8 mouse cellular contexts compared by ENCODE assay signal in genomic region chr5:144254811-144255631, GRCm38 (mm10). TPM values are rescaled to one million over a fixed set of nuclear protein-coding genes. Genes with fewer than 3 reads are reported as not detected.
DNase-seq lines count a peak whose midpoint lies in the region; ATAC-seq and TF ChIP-seq lines count a peak whose summit lies in the region.

No protein-coding gene starts in this region.

- peaks cover 84% of the 10 kb centered on the region for H3K79me2 ChIP-seq in macrophage (ENCODE audit: inconsistent target)

- peak overlapping the region; percentile 88 for H3K27ac ChIP-seq in hindbrain, embryonic 16.5 days (ENCODE audit: low read depth, low read length)
- H3K27ac ChIP-seq in left cerebral cortex, adult 2 months = peak overlapping the region; percentile 87
- H3K27ac ChIP-seq in macrophage = peak overlapping the region; percentile 99

- no peaks in the 10 kb centered on the region for H3K27me3 ChIP-seq in hindbrain, embryonic 16.5 days (replicated peaks; ENCODE audit: control insufficient read depth, insufficient read depth, low read length)

- peak; percentile 59 for ATAC-seq in activated CD4-positive, CD25-positive, alpha-beta regulatory T cell, adult 4 months
- peak; percentile 79 for ATAC-seq in hindbrain, embryonic 16.5 days

- no peak for TF ChIP-seq CTCF in left cerebral cortex, adult 2 months (IDR thresholded peaks at IDR 0.05)

- H3K4me1 ChIP-seq in hindbrain, embryonic 16.5 days (ENCODE audit: control insufficient read depth, insufficient read depth, low read depth, low read length) = peaks cover 40% of the 10 kb centered on the region

- intact Hi-C loops in left cerebral cortex, adult 2 months (cut with DNase I) = loop anchor here (5.0 kb wide), 1 partner anchor 33 kb away; the partner anchor contains the start of gene Tecpr1

- H3K4me2 ChIP-seq in hindbrain, embryonic 16.5 days (ENCODE audit: low read length) = peak overlapping the region; percentile 81

- H3K9me3 ChIP-seq in hindbrain, embryonic 16.5 days (ENCODE audit: control insufficient read depth, low read length) = no peaks in the 10 kb centered on the region

- peak overlapping the region; percentile 99 for H3K4me3 ChIP-seq in hindbrain, embryonic 16.5 days (ENCODE audit: low read length)
- H3K4me3 ChIP-seq in left cerebral cortex, adult 2 months = peak overlapping the region; percentile 64
- H3K4me3 ChIP-seq in macrophage (ENCODE audit: inconsistent target) = peak overlapping the region; percentile 62

- no peaks in the 10 kb centered on the region for H3K36me3 ChIP-seq in hindbrain, embryonic 16.5 days (ENCODE audit: control insufficient read depth, insufficient read depth, low read length)
- peaks cover 26% of the 10 kb centered on the region; the same call in 1 of the 2 replicates for H3K36me3 ChIP-seq in macrophage (ENCODE audit: inconsistent target)

- peak overlapping the region; percentile 97 for H3K9ac ChIP-seq in hindbrain, embryonic 16.5 days (ENCODE audit: low read depth, low read length)

- 2% methylated on average over 33 of the region's 84 CpGs for WGBS in hindbrain, embryonic 16.5 days
- WGBS in macrophage (ENCODE audit: missing documents) = under 1% methylated on average over 74 of the region's 84 CpGs

- peak; percentile 49 to 79 for DNase-seq in cerebellum, postnatal 4 days (ENCODE audit: low spot score in 2 of 2)
- DNase-seq in gastrocnemius, adult 18-20 months (ENCODE audit: low spot score) = peak; percentile 84
- DNase-seq in left cerebral cortex, adult 2 months (ENCODE audit: extremely low spot score in 1 of 2, low spot score in 2 of 2) = peak; percentile 82 to 85
- peak; percentile 84 for DNase-seq in retina, postnatal 7 days (ENCODE audit: low read depth, low spot score)
- peak; percentile 85 for DNase-seq in urinary bladder, postnatal 14 days (ENCODE audit: low spot score)

RNA-seq across cellular contexts. Expression of gene Bri3, which starts 10.8 kb away (rescaled TPM):
- polyA plus RNA-seq in activated CD4-positive, CD25-positive, alpha-beta regulatory T cell, adult 4 months (2017; shearing (Covaris generic)) = 1 to 10 TPM; 2.5 to 4.7 TPM
- 10 to 100 TPM; 39.4 to 45.3 TPM for total RNA-seq in gastrocnemius, adult 18-20 months (2021)
- 80.7 and 90.7 TPM in 2 replicates for polyA plus RNA-seq in hindbrain, embryonic 16.5 days (2015; fragmentation: Nextera tagmentation; extraction: Ambion mirVana)
- total RNA-seq in left cerebral cortex, adult 2 months (2021) = 10 to 100 TPM; 65.5 to 72.7 TPM
- total RNA-seq in macrophage (2018; cell fraction: chromatin; rRNA removed) = 100 to 1,000 TPM in 22 of 26 experiments, 10 to 100 TPM in 4; 58.8 to 230 (median 146) TPM
- 100 to 1,000 TPM; 542 to 899 (median 688) TPM for total RNA-seq in macrophage (2018; cell fraction: cytosol; rRNA removed)
- 100 to 1,000 TPM; 108 to 411 (median 269) TPM for total RNA-seq in macrophage (2018; cell fraction: nucleus; rRNA removed)
- 238 to 490 TPM (median 271 TPM) in 3 replicates for polyA plus RNA-seq in macrophage (2018)

RNA-seq across cellular contexts. Expression of gene Tecpr1, which starts 31.6 kb away (rescaled TPM):
- polyA plus RNA-seq in activated CD4-positive, CD25-positive, alpha-beta regulatory T cell, adult 4 months (2017; shearing (Covaris generic)) = 10 to 100 TPM; 68.3 to 97.8 TPM
- total RNA-seq in gastrocnemius, adult 18-20 months (2021) = 10 to 100 TPM; 14.1 to 16.0 TPM
- polyA plus RNA-seq in hindbrain, embryonic 16.5 days (2015; fragmentation: Nextera tagmentation; extraction: Ambion mirVana) = 41.8 and 45.8 TPM in 2 replicates
- total RNA-seq in left cerebral cortex, adult 2 months (2021) = 100 to 1,000 TPM in 1 of 2 experiments, 10 to 100 TPM in 1; 95.3 to 103 TPM
- total RNA-seq in macrophage (2018; cell fraction: chromatin; rRNA removed) = 1,000 to 10,000 TPM in 9 of 26 experiments, 100 to 1,000 TPM in 17; 169 to 1,925 (median 703) TPM
- total RNA-seq in macrophage (2018; cell fraction: cytosol; rRNA removed) = 100 to 1,000 TPM in 18 of 26 experiments, 10 to 100 TPM in 8; 66.8 to 322 (median 143) TPM
- 1,000 to 10,000 TPM in 5 of 26 experiments, 100 to 1,000 TPM in 21; 163 to 1,406 (median 471) TPM for total RNA-seq in macrophage (2018; cell fraction: nucleus; rRNA removed)
- polyA plus RNA-seq in macrophage (2018) = 61.4 to 244 TPM (median 121 TPM) in 3 replicates

Comparison
In these comparisons a context has a peak if more than half of its experiments do, and no peak if none do; other contexts are left out.
1. Peak in every context shown above with its lines: DNase-seq, ATAC-seq, H3K4me3 ChIP-seq and H3K27ac ChIP-seq.
2. RNA of gene Bri3, which starts 10.8 kb away (polyA plus RNA-seq): 238 to 490 TPM in macrophage and 80.7 to 90.7 TPM in hindbrain, embryonic 16.5 days; 2.5 to 4.7 TPM in activated CD4-positive, CD25-positive, alpha-beta regulatory T cell, adult 4 months; every median in the first group is over 10 times any median in the second.